Mouse (Mus musculus) lung, postnatal 0 days (tissue): ENCODE measurements around the gene Tppp3.

Source experiments
- CTCF ChIP-seq: IDR thresholded peaks from 2 replicates; pipeline ENCODE4 v1.5.1; 2016; ENCODE audit warnings: antibody characterized with exemption, mild to moderate bottlenecking
- EP300 ChIP-seq: IDR thresholded peaks from 2 replicates; pipeline ENCODE4 v1.6.1; 2016; ENCODE audit warnings: antibody characterized with exemption, mild to moderate bottlenecking, control low read depth

GRCm38 (mm10) chr8:105514656-105515055, 43.3 kb upstream of the Tppp3 start:
- no peak for TF ChIP-seq CTCF
- TF ChIP-seq EP300 = no peak
